In genomic region chr13:31543021-31543420, GRCm38 (mm10) we compare ENCODE assay signal across 8 mouse cellular contexts.
"Had no signal": no experiment of that assay in that cellular context is flagged by ENCODE, and none has a peak within 500 bp of the region (broad histone marks: within the 10 kb centered on the region; RNA-seq: fewer than 3 reads in every experiment).

No protein-coding gene starts in this region.

- DNase-seq: layer of hippocampus, postnatal 36 days; lung, adult 18-20 months; lung, postnatal 10 days; lung, postnatal 36 days; retina, postnatal 1 day; right cerebral cortex, postnatal 25 days; spleen, adult 18-20 months; thymus, postnatal 25 days had no signal
